Mouse (Mus musculus): ENCODE results near the gene Ndufc2. TPM values are rescaled to one million over a fixed set of nuclear protein-coding genes. Genes with fewer than 3 reads are reported as not detected.

Gene Ndufc2
- polyA plus RNA-seq, 1 experiment from 2014 or later, result 364 TPM

DNA sequence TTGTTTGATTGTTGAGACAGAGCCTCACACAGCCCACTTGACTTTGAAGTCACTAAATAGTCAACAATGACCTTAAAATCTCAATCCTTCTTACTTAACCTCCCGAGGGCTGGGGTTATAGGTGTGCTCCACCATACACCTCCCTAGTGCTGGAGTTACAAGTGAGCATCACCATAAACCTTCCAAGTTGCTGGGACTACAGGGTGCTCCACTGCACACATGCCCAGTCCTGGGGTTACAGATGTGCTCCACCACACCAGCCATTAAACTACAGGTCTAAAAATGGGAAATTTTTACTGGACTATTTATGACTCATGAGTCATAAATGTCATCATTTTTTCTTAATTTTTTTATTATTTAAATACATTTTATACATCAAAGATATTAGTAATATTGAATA lies 33.9 kb upstream of the Ndufc2 start:
- Histone ChIP-seq H3K9ac (no peak overlapping the region), H3K36me3 (no peaks in the 10 kb centered on the region), H3K27me3 (no peaks in the 10 kb centered on the region), H3K4me2 (replicated peaks) (no peak overlapping the region), H3K4me3 (no peak overlapping the region), H3K27ac (no peak overlapping the region), H3K4me1 (peaks cover 3% of the 10 kb centered on the region), H3K9me3 (replicated peaks) (no peaks in the 10 kb centered on the region)
- WGBS, result 79% methylated on average over 1 of the region's 1 CpGs
- no peak for ATAC-seq (ENCODE audit: low FRiP score)

DNA sequence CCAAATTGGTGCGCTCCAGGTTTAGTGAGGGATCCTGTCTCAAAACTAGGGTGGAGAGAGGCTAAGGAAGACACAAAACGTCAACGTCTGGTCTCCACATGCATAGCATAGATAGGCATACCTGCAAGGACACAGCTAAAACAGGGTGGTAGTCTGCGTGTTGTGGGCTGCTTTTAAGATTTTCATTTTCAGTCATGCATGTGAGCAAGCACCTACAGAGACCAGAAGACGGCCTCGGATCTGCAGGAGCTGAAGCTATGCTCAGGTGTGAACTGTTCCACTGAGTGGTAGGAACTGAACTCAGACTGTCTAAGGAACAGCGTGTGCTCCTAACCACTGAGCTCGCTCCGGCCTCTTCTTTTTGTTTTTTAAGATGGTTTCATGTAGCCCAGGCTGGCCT lies 24.7 kb upstream of the Ndufc2 start:
- Histone ChIP-seq H3K9ac (no peak overlapping the region), H3K27me3 (no peaks in the 10 kb centered on the region), H3K9me3 (replicated peaks) (no peaks in the 10 kb centered on the region), H3K36me3 (peaks cover 49% of the 10 kb centered on the region), H3K4me1 (peaks cover 13% of the 10 kb centered on the region), H3K4me2 (replicated peaks) (no peak overlapping the region), H3K4me3 (no peak overlapping the region), H3K27ac (no peak overlapping the region)
- ATAC-seq (ENCODE audit: low FRiP score), result no peak
- WGBS, result 95% methylated on average over 9 of the region's 9 CpGs

DNA sequence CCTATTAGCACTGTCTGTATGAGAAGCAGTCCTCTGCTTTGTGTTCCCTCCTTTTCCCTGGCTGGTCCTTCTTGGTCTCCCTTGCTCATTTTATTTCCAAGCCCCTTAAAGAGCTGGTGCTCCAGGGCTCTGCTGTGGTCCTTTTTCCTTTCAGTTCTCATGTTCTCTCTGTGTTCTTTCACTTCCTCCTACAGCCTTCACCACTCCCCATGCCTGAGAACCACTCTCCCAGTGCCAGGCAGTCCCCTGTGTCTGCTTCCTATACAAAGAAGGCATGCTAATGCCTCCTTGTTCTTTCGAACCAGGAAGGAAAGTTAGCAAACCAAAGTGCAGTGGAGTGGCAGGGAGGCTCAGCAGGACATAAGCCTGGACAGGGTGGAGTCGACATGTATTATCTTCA lies 23.9 kb upstream of the Ndufc2 start:
- H3K27ac ChIP-seq, result no peak overlapping the region
- no peaks in the 10 kb centered on the region for H3K9me3 ChIP-seq (replicated peaks)
- no peaks in the 10 kb centered on the region for H3K27me3 ChIP-seq
- WGBS, result 70% methylated on average over 2 of the region's 2 CpGs
- H3K4me3 ChIP-seq, result no peak overlapping the region
- ATAC-seq (ENCODE audit: low FRiP score), result no peak
- no peak overlapping the region for H3K9ac ChIP-seq
- peaks cover 10% of the 10 kb centered on the region for H3K4me1 ChIP-seq
- H3K4me2 ChIP-seq (replicated peaks), result no peak overlapping the region
- H3K36me3 ChIP-seq, result peaks cover 54% of the 10 kb centered on the region

DNA sequence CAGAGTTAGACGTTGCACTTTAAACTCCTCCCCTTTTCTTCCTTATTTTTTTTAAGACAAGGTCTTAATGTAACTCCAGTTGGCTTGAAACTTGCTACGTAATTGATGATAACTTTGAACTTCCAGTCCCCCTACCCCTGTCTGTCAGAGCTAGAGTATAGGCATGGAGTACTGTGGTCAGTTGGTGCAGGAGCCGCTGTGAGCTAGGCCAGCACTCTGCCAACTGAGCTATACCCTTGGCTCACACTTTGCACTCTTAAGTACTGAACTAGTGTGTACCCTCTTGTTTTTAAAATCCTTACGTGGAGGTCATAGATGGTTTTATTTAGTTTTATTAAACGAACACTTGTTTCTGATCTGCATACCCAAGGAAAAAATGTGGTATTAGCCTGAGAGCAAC lies 20.5 kb upstream of the Ndufc2 start:
- WGBS, result 91% methylated on average over 5 of the region's 5 CpGs

DNA sequence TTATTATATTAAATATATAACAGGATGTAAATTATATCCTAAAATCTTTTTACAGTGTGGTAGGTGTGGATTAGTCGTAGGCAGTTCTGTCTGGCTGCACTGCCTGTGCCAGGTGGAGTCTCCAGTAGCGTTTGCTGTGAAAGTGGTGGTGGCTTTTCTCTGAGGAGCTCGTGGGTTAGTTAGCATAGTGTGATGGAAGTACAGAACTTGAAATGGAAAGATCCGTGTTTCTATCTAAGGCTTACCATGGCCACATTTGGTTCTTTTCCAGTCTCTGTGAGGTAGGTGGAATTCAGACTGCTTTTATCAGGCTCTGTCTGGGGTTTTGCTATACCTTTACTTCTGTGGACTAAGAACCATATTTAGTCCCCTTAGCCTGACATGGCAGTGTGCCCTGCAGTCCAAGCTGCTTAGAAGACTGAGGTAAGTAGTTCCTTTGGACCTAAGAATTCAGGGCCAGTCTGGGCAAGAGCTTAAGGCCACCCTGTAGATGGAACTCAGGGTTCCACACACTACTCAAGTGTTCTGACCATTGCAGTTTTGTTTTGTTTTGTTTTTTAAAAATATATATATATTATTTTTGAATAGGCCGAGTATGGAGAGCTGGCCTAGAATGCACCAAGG lies 19.2 kb upstream of the Ndufc2 start:
- 91% methylated on average over 5 of the region's 5 CpGs for WGBS

More for the DNA sequence above, 20.5 kb upstream of the Ndufc2 start:
- Histone ChIP-seq H3K4me1 (no peaks in the 10 kb centered on the region), H3K27ac (no peak overlapping the region), H3K4me3 (no peak overlapping the region), H3K27me3 (no peaks in the 10 kb centered on the region), H3K36me3 (peaks cover 78% of the 10 kb centered on the region), H3K9ac (no peak overlapping the region), H3K9me3 (replicated peaks) (no peaks in the 10 kb centered on the region), H3K4me2 (replicated peaks) (no peak overlapping the region)
- ATAC-seq (ENCODE audit: low FRiP score), result no peak

DNA sequence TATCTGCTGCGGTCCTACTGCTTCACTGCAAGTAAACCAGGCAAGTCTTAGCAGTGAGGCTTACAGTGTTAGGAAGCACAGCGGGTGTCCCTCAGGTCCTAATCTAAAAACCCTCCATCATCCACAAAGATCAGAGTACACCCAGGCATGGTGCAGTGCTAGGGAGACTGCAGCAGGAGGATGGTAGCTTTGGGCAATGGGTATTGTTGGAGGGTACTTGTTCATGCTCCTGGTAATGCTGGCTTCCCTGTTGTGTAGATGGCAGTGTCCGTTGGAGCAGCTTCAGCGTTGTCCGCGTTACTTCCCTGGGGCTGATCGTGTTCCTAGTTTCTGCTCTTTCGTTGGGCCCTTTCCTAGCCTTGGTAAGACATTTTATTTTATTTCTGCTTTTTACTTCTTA lies 17.1 kb upstream of the Ndufc2 start:
- H3K36me3 ChIP-seq, result peaks cover 88% of the 10 kb centered on the region
- ATAC-seq (ENCODE audit: low FRiP score), result no peak

More for the DNA sequence above, 19.2 kb upstream of the Ndufc2 start:
- no peaks in the 10 kb centered on the region for H3K9me3 ChIP-seq (replicated peaks)
- peaks cover 78% of the 10 kb centered on the region for H3K36me3 ChIP-seq
- H3K4me1 ChIP-seq, result no peaks in the 10 kb centered on the region
- ATAC-seq (ENCODE audit: low FRiP score), result no peak
- H3K4me2 ChIP-seq (replicated peaks), result no peak overlapping the region
- no peak overlapping the region for H3K27ac ChIP-seq
- H3K4me3 ChIP-seq, result no peak overlapping the region
- H3K27me3 ChIP-seq, result no peaks in the 10 kb centered on the region
- no peak overlapping the region for H3K9ac ChIP-seq

DNA sequence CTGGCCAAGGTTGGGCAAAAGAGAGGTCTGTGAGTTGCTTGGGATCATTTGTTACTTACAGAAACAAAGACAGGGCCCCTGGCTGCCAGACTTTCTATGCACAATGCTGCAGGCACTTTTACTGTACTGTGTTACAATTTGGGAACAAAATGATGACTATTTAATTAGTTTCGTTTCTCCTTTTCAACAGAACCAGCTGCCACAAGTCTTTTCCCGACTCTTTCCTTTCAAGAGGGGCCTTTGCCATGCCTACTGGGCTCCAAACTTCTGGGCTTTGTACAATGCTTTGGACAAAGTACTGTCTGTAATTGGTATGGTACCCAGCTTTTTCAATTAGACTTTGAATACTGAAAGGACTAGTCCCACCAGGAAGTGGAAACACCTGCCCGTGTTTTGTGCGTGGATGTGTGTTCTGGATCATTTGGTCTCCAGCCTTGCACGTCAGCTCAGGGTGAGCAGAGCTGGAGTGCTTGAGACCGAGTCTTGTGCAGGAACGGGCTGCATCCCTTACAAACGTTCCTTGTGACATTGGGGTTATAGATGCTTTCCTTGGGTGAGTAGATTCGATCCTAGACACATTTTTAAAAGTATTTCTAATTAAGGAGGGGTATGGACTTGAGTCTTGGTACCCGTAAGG lies 16.2 kb upstream of the Ndufc2 start:
- H3K9me3 ChIP-seq (replicated peaks), result no peaks in the 10 kb centered on the region
- no peak for ATAC-seq (ENCODE audit: low FRiP score)
- H3K27me3 ChIP-seq, result no peaks in the 10 kb centered on the region
- H3K4me2 ChIP-seq (replicated peaks), result no peak overlapping the region
- peaks cover 87% of the 10 kb centered on the region for H3K36me3 ChIP-seq
- no peak overlapping the region for H3K27ac ChIP-seq
- H3K4me3 ChIP-seq, result no peak overlapping the region
- 88% methylated on average over 10 of the region's 10 CpGs for WGBS
- H3K4me1 ChIP-seq, result no peaks in the 10 kb centered on the region
- no peak overlapping the region for H3K9ac ChIP-seq

More for the DNA sequence above, 17.1 kb upstream of the Ndufc2 start:
- H3K4me3 ChIP-seq, result no peak overlapping the region
- no peak overlapping the region for H3K9ac ChIP-seq
- no peak overlapping the region for H3K27ac ChIP-seq
- H3K27me3 ChIP-seq, result no peaks in the 10 kb centered on the region
- H3K9me3 ChIP-seq (replicated peaks), result no peaks in the 10 kb centered on the region
- no peak overlapping the region for H3K4me2 ChIP-seq (replicated peaks)
- WGBS, result 97% methylated on average over 8 of the region's 8 CpGs
- H3K4me1 ChIP-seq, result no peaks in the 10 kb centered on the region

DNA sequence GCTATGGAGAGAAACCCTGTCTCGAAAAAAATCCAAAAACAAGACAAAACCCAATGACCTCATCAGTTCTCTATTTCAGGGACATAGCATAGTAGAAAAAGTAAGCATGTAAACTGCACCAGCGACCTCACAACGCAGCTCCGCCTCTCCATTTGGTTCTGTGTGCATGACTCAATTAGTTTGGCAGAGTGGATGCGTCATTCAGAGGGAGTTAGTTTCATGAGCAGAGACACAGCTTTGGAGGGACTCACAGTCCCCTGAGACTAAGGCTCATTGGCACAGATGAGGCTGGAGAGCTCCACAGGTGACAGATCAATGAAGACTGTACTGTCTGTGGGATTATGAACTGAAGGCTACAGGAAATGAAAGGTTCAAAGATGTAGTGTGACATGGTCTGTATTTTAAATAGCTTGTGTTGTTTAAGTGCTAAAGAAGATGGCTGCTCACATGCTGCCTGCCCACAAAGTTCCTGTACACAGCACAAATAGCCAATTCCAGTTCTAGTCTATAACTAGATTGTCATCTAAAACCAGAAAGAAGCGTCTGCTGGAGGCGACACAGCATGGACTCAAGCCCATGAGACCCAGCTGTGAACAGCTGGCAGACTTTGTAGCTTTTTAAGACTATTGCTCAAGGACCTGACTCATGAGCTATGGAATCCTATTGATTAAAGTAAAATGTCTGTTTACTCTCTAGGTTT lies 13.5 kb upstream of the Ndufc2 start:
- no peak for ATAC-seq (ENCODE audit: low FRiP score)
- Histone ChIP-seq H3K9ac (no peak overlapping the region), H3K4me1 (no peaks in the 10 kb centered on the region), H3K27ac (0 out of 2 replicates have a peak overlapping the region, but pooled peaks have one; percentile 1), H3K27me3 (no peaks in the 10 kb centered on the region), H3K36me3 (peaks cover 79% of the 10 kb centered on the region), H3K9me3 (replicated peaks) (no peaks in the 10 kb centered on the region), H3K4me3 (no peak overlapping the region), H3K4me2 (replicated peaks) (no peak overlapping the region)
- 90% methylated on average over 7 of the region's 7 CpGs for WGBS

DNA sequence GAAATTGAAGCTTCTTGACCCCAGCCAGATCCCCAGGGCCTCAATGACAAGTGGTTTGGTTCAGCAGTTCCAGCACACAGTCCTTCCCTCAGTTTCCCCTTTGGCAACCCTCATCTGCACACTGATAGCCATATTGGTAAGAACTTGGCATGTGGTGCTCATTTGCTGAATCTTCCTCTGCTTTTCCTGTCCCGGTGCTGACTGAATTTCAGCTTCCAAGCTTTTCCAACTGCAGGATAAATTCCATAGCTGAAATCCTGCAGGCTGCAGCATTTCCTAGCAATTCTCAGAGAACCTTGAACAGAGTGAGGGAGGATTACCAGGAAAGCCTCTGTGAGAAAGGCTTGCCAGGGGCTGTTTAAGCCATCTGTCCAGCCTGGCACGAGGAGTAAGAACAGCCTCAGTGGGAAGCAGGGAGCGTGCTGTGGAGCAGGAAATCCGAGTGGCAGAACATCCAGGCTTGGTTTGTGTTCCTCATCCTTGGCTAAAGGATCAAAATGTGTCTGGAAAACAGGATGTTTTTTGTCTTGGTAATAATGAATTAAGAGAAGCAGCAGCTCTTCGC lies 12.9 kb upstream of the Ndufc2 start:
- ATAC-seq (ENCODE audit: low FRiP score), result no peak
- Histone ChIP-seq H3K4me1 (no peaks in the 10 kb centered on the region; the same call in 1 of the 2 replicates), H3K4me2 (replicated peaks) (no peak overlapping the region), H3K9me3 (replicated peaks) (no peaks in the 10 kb centered on the region), H3K27ac (0 out of 2 replicates have a peak overlapping the region, but pooled peaks have one; percentile 1), H3K9ac (no peak overlapping the region), H3K4me3 (no peak overlapping the region), H3K36me3 (peaks cover 78% of the 10 kb centered on the region), H3K27me3 (no peaks in the 10 kb centered on the region)
- 89% methylated on average over 5 of the region's 5 CpGs for WGBS

DNA sequence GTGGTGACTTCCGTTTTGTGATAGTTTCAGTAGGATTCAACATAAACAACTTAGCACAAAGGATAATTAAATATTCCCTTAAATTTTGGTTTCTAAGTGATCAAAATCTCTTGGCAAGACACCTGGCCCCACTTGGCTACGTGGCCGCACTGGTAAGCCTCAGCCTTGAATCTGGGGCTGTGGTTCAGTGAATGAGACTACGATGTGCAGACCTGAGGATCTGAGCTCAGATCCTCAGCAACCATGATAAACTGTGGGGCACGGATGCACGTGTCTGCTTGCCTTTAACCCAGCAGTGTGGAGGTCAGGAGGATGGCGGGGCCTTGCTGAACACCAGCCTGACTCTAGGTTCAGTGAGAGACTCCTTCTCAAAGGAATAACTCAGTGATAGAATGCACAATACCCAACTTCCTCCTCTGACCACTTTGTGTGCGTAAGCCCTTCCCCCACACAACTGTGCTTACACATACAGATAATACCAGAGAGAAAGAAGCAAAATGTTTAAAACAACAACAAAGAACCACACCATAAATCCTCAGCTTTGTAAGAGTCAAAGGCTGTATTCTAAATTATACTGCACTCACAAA lies 12.1 kb upstream of the Ndufc2 start:
- H3K27ac ChIP-seq, result no peak overlapping the region
- no peaks in the 10 kb centered on the region for H3K9me3 ChIP-seq (replicated peaks)
- peaks cover 77% of the 10 kb centered on the region for H3K36me3 ChIP-seq
- no peak for ATAC-seq (ENCODE audit: low FRiP score)
- 94% methylated on average over 8 of the region's 8 CpGs for WGBS
- H3K4me3 ChIP-seq, result no peak overlapping the region
- H3K4me2 ChIP-seq (replicated peaks), result no peak overlapping the region
- no peak overlapping the region for H3K9ac ChIP-seq
- no peaks in the 10 kb centered on the region for H3K27me3 ChIP-seq
- H3K4me1 ChIP-seq, result no peaks in the 10 kb centered on the region; the same call in 1 of the 2 replicates

DNA sequence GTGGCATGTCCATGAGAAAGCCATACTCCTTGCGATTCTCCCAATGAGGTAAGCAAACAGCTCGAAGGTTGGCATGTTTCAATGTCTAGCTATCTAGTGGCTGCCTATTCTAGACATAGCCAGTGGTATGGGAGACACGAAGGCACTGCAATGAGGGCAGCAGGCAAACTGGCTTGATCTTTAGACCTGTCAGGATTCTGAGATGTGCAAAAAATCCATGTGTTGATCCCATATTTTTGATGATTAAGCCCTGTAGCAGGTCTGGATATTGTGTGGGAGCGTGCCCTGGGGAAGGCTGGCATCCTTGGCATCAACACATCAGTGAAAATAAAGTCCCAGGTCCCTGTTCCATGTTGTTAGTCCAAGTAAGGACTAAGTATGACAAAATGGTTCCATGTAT lies 11.3 kb upstream of the Ndufc2 start:
- H3K27me3 ChIP-seq, result no peaks in the 10 kb centered on the region
- WGBS, result 97% methylated on average over 4 of the region's 4 CpGs
- peaks cover 72% of the 10 kb centered on the region for H3K36me3 ChIP-seq
- H3K27ac ChIP-seq, result no peak overlapping the region
- ATAC-seq (ENCODE audit: low FRiP score), result no peak
- no peaks in the 10 kb centered on the region for H3K9me3 ChIP-seq (replicated peaks)
- H3K4me3 ChIP-seq, result no peak overlapping the region
- H3K9ac ChIP-seq, result no peak overlapping the region
- H3K4me1 ChIP-seq, result no peaks in the 10 kb centered on the region; the same call in 1 of the 2 replicates
- H3K4me2 ChIP-seq (replicated peaks), result no peak overlapping the region
